Mouse (Mus musculus): ENCODE measurements around the gene Fkbp1b. TPM values are rescaled to one million over a fixed set of nuclear protein-coding genes. Genes with fewer than 3 reads are reported as not detected.
A peak's percentile ranks its signal among the peaks of the same experiment; 100 is the strongest.
"Not testable (repeated sequence)": the region's sequence is repeated elsewhere in the genome, so short reads cannot be mapped to it uniquely, and the experiment has no call there.

Fkbp1b gene
- 19.6 TPM in 2 replicates for polyA plus RNA-seq (2014; fragmentation: Nextera tagmentation; extraction: Ambion mirVana)

- H3K4me2 ChIP-seq (replicated peaks; ENCODE audit: low read depth, low read length) = peak within 1 kb of the TSS; percentile 86
- DNase-seq (ENCODE audit: low spot score) = peak; percentile 73
- H3K27me3 ChIP-seq (ENCODE audit: control insufficient read depth, insufficient read depth, low read length) = peaks cover 9% of the 10 kb centered on the region; the same call in 1 of the 2 replicates
- H3K36me3 ChIP-seq (ENCODE audit: control insufficient read depth, insufficient read depth, low read length) = no peaks in the 10 kb centered on the region
- no peaks in the 10 kb centered on the region for H3K9me3 ChIP-seq (ENCODE audit: control insufficient read depth, low read length)
- H3K9ac ChIP-seq (ENCODE audit: low read depth, low read length) = peak within 1 kb of the TSS; percentile 71
- 2% methylated on average over 19 of the region's 37 CpGs for WGBS
- no peak within 1 kb of the TSS for H3K27ac ChIP-seq (ENCODE audit: low read depth, low read length)
- peak within 1 kb of the TSS; percentile 63 for H3K4me3 ChIP-seq (ENCODE audit: low read depth, low read length)
- 0 out of 2 replicates have a peak, but pooled peaks cover 2% of the 10 kb centered on the region for H3K4me1 ChIP-seq (replicated peaks; ENCODE audit: control insufficient read depth, insufficient read depth, low read length)
- ATAC-seq (ENCODE audit: low FRiP score) = peak; percentile 61
Observed at GRCm38 (mm10) chr12:4841392-4841887, at the start of gene Fkbp1b. TSS of gene Fkbp1b (minus strand) at chr12:4841591.

GRCm38 (mm10) chr12:4889891-4890290 lies 48.5 kb upstream of the Fkbp1b start:
- Histone ChIP-seq H3K9ac (ENCODE audit: low read depth, low read length) (no peak overlapping the region), H3K4me2 (replicated peaks; ENCODE audit: low read depth, low read length) (no peak overlapping the region), H3K27me3 (ENCODE audit: control insufficient read depth, insufficient read depth, low read length) (no peaks in the 10 kb centered on the region), H3K4me1 (replicated peaks; ENCODE audit: control insufficient read depth, insufficient read depth, low read length) (no peaks in the 10 kb centered on the region), H3K27ac (ENCODE audit: low read depth, low read length) (no peak overlapping the region), H3K4me3 (ENCODE audit: low read depth, low read length) (no peak overlapping the region), H3K36me3 (ENCODE audit: control insufficient read depth, insufficient read depth, low read length) (no peaks in the 10 kb centered on the region), H3K9me3 (ENCODE audit: control insufficient read depth, low read length) (no peaks in the 10 kb centered on the region)
- DNase-seq (ENCODE audit: low spot score) (no peak), ATAC-seq (ENCODE audit: low FRiP score) (no peak)
- 89% methylated on average over 1 of the region's 1 CpGs for WGBS

- no peaks in the 10 kb centered on the region for H3K27me3 ChIP-seq (ENCODE audit: control insufficient read depth, insufficient read depth, low read length)
- DNase-seq (ENCODE audit: low spot score) (no peak), ATAC-seq (ENCODE audit: low FRiP score) (no peak)
- H3K4me2 ChIP-seq (replicated peaks; ENCODE audit: low read depth, low read length) = no peak overlapping the region
- no peak overlapping the region for H3K27ac ChIP-seq (ENCODE audit: low read depth, low read length)
- no peak overlapping the region for H3K9ac ChIP-seq (ENCODE audit: low read depth, low read length)
- no peak overlapping the region for H3K4me3 ChIP-seq (ENCODE audit: low read depth, low read length)
- no peaks in the 10 kb centered on the region for H3K36me3 ChIP-seq (ENCODE audit: control insufficient read depth, insufficient read depth, low read length)
- no peaks in the 10 kb centered on the region for H3K9me3 ChIP-seq (ENCODE audit: control insufficient read depth, low read length)
- WGBS = 100% methylated on average over 2 of the region's 2 CpGs
- H3K4me1 ChIP-seq (replicated peaks; ENCODE audit: control insufficient read depth, insufficient read depth, low read length) = no peaks in the 10 kb centered on the region
Observed at GRCm38 (mm10) chr12:4889251-4889650, 47.9 kb upstream of the Fkbp1b start.

- no peak for DNase-seq (ENCODE audit: low spot score)
- no peaks in the 10 kb centered on the region for H3K9me3 ChIP-seq (ENCODE audit: control insufficient read depth, low read length)
- no peak overlapping the region for H3K4me3 ChIP-seq (ENCODE audit: low read depth, low read length)
- H3K36me3 ChIP-seq (ENCODE audit: control insufficient read depth, insufficient read depth, low read length) = no peaks in the 10 kb centered on the region
- ATAC-seq (ENCODE audit: low FRiP score) = no peak
- no peak overlapping the region for H3K9ac ChIP-seq (ENCODE audit: low read depth, low read length)
- H3K27ac ChIP-seq (ENCODE audit: low read depth, low read length) = no peak overlapping the region
- no peaks in the 10 kb centered on the region for H3K27me3 ChIP-seq (ENCODE audit: control insufficient read depth, insufficient read depth, low read length)
- H3K4me1 ChIP-seq (replicated peaks; ENCODE audit: control insufficient read depth, insufficient read depth, low read length) = no peaks in the 10 kb centered on the region
- no peak overlapping the region for H3K4me2 ChIP-seq (replicated peaks; ENCODE audit: low read depth, low read length)
Observed at GRCm38 (mm10) chr12:4888739-4889138, 47.3 kb upstream of the Fkbp1b start.

GRCm38 (mm10) chr12:4886581-4886980 lies 45.2 kb upstream of the Fkbp1b start:
- WGBS = 87% methylated on average over 4 of the region's 4 CpGs
- not testable (repeated sequence) for H3K4me3 ChIP-seq (ENCODE audit: low read depth, low read length); H3K4me2 ChIP-seq (replicated peaks; ENCODE audit: low read depth, low read length)

GRCm38 (mm10) chr12:4885062-4885461 lies 43.7 kb upstream of the Fkbp1b start:
- Histone ChIP-seq H3K4me3 (ENCODE audit: low read depth, low read length) (no peak overlapping the region), H3K9me3 (ENCODE audit: control insufficient read depth, low read length) (no peaks in the 10 kb centered on the region), H3K9ac (ENCODE audit: low read depth, low read length) (no peak overlapping the region), H3K27ac (ENCODE audit: low read depth, low read length) (no peak overlapping the region), H3K36me3 (ENCODE audit: control insufficient read depth, insufficient read depth, low read length) (no peaks in the 10 kb centered on the region), H3K4me2 (replicated peaks; ENCODE audit: low read depth, low read length) (no peak overlapping the region), H3K27me3 (ENCODE audit: control insufficient read depth, insufficient read depth, low read length) (no peaks in the 10 kb centered on the region), H3K4me1 (replicated peaks; ENCODE audit: control insufficient read depth, insufficient read depth, low read length) (no peaks in the 10 kb centered on the region)
- ATAC-seq (ENCODE audit: low FRiP score) (no peak), DNase-seq (ENCODE audit: low spot score) (no peak)
- WGBS = 78% methylated on average over 1 of the region's 1 CpGs

More at GRCm38 (mm10) chr12:4886581-4886980, 45.2 kb upstream of the Fkbp1b start:
- H3K9me3 ChIP-seq (ENCODE audit: control insufficient read depth, low read length); H3K4me1 ChIP-seq (replicated peaks; ENCODE audit: control insufficient read depth, insufficient read depth, low read length); H3K27me3 ChIP-seq (ENCODE audit: control insufficient read depth, insufficient read depth, low read length); ATAC-seq (ENCODE audit: low FRiP score); H3K9ac ChIP-seq (ENCODE audit: low read depth, low read length); H3K36me3 ChIP-seq (ENCODE audit: control insufficient read depth, insufficient read depth, low read length); H3K27ac ChIP-seq (ENCODE audit: low read depth, low read length); DNase-seq (ENCODE audit: low spot score): not testable (repeated sequence)

- Histone ChIP-seq H3K27ac (ENCODE audit: low read depth, low read length) (no peak overlapping the region), H3K4me3 (ENCODE audit: low read depth, low read length) (no peak overlapping the region), H3K36me3 (ENCODE audit: control insufficient read depth, insufficient read depth, low read length) (no peaks in the 10 kb centered on the region), H3K9me3 (ENCODE audit: control insufficient read depth, low read length) (no peaks in the 10 kb centered on the region), H3K9ac (ENCODE audit: low read depth, low read length) (no peak overlapping the region), H3K4me2 (replicated peaks; ENCODE audit: low read depth, low read length) (no peak overlapping the region), H3K27me3 (ENCODE audit: control insufficient read depth, insufficient read depth, low read length) (no peaks in the 10 kb centered on the region), H3K4me1 (replicated peaks; ENCODE audit: control insufficient read depth, insufficient read depth, low read length) (no peaks in the 10 kb centered on the region)
- 85% methylated on average over 2 of the region's 2 CpGs for WGBS
- no peak for ATAC-seq (ENCODE audit: low FRiP score)
- DNase-seq (ENCODE audit: low spot score) = no peak
Observed at GRCm38 (mm10) chr12:4882086-4882485, 40.7 kb upstream of the Fkbp1b start.

GRCm38 (mm10) chr12:4879048-4879447 lies 37.7 kb upstream of the Fkbp1b start:
- no peak overlapping the region for H3K27ac ChIP-seq (ENCODE audit: low read depth, low read length)
- no peak overlapping the region for H3K9ac ChIP-seq (ENCODE audit: low read depth, low read length)
- no peak overlapping the region for H3K4me2 ChIP-seq (replicated peaks; ENCODE audit: low read depth, low read length)
- H3K4me1 ChIP-seq (replicated peaks; ENCODE audit: control insufficient read depth, insufficient read depth, low read length) = 0 out of 2 replicates have a peak, but pooled peaks cover 4% of the 10 kb centered on the region
- H3K9me3 ChIP-seq (ENCODE audit: control insufficient read depth, low read length) = no peaks in the 10 kb centered on the region
- H3K27me3 ChIP-seq (ENCODE audit: control insufficient read depth, insufficient read depth, low read length) = no peaks in the 10 kb centered on the region
- no peak overlapping the region for H3K4me3 ChIP-seq (ENCODE audit: low read depth, low read length)
- 94% methylated on average over 5 of the region's 5 CpGs for WGBS
- H3K36me3 ChIP-seq (ENCODE audit: control insufficient read depth, insufficient read depth, low read length) = no peaks in the 10 kb centered on the region
- ATAC-seq (ENCODE audit: low FRiP score) (no peak), DNase-seq (ENCODE audit: low spot score) (no peak)

GRCm38 (mm10) chr12:4878296-4878783 lies 36.9 kb upstream of the Fkbp1b start:
- ATAC-seq (ENCODE audit: low FRiP score) (no peak), DNase-seq (ENCODE audit: low spot score) (no peak)
- no peak overlapping the region for H3K27ac ChIP-seq (ENCODE audit: low read depth, low read length)
- no peak overlapping the region for H3K9ac ChIP-seq (ENCODE audit: low read depth, low read length)
- no peak overlapping the region for H3K4me2 ChIP-seq (replicated peaks; ENCODE audit: low read depth, low read length)
- H3K9me3 ChIP-seq (ENCODE audit: control insufficient read depth, low read length) = no peaks in the 10 kb centered on the region
- WGBS = 82% methylated on average over 9 of the region's 9 CpGs
- H3K4me3 ChIP-seq (ENCODE audit: low read depth, low read length) = no peak overlapping the region
- H3K4me1 ChIP-seq (replicated peaks; ENCODE audit: control insufficient read depth, insufficient read depth, low read length) = 0 out of 2 replicates have a peak, but pooled peaks cover 4% of the 10 kb centered on the region
- no peaks in the 10 kb centered on the region for H3K36me3 ChIP-seq (ENCODE audit: control insufficient read depth, insufficient read depth, low read length)
- no peaks in the 10 kb centered on the region for H3K27me3 ChIP-seq (ENCODE audit: control insufficient read depth, insufficient read depth, low read length)
